Mouse (Mus musculus): Measurements from ENCODE around the gene Card19. TPM values are rescaled to one million over a fixed set of nuclear protein-coding genes. Genes with fewer than 3 reads are reported as not detected.

Card19 gene
- polyA plus RNA-seq, 1 experiment = 79.4 TPM

DNA sequence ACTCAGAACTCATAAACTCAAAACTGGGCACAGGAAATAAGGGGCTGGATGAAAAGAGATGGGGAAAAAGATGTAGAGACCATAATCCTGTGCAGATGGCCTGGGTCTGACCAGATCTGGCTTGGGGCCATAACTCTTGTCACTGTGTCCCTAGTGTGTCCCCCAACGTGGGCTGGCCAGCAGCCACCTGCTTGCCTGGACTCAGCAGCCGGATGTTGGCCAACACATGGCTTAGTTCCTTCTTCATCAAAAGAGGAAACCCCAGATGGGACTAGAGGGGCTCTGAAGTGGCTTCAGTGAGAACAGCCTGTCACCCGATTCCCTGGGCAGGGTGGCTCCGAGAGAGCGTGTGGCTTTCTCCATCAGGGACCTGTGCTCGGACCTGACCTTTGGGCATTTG, 19.1 kb downstream of the Card19 start:
- H3K27ac ChIP-seq (ENCODE audit: insufficient read depth, low read length) = peak overlapping the region; percentile 34; the same call in 1 of the 2 replicates
- 15% methylated on average over 6 of the region's 6 CpGs for WGBS
- peak in 1 of 2 experiments; percentile 26 for DNase-seq (ENCODE audit: low read depth in 1 of 2, low spot score in 2 of 2)
- H3K27me3 ChIP-seq (ENCODE audit: control insufficient read depth, insufficient read depth, low read length) = no peaks in the 10 kb centered on the region
- TF ChIP-seq POLR2A (IDR thresholded peaks at IDR 0.05; ENCODE audit: low read depth, low read length) (no peak), CTCF (IDR thresholded peaks at IDR 0.05; ENCODE audit: extremely low read depth, insufficient read depth, insufficient read length, insufficient replicate concordance) (no peak)
- H3K4me1 ChIP-seq (ENCODE audit: control insufficient read depth, insufficient read depth, insufficient read length) = peaks cover 17% of the 10 kb centered on the region; the same call in 1 of the 2 replicates
- H3K4me3 ChIP-seq (ENCODE audit: extremely low read depth, insufficient read depth, insufficient read length) = no peak overlapping the region
- peaks cover 1% of the 10 kb centered on the region for H3K36me3 ChIP-seq (ENCODE audit: control insufficient read depth, insufficient read depth, low read length)

DNA sequence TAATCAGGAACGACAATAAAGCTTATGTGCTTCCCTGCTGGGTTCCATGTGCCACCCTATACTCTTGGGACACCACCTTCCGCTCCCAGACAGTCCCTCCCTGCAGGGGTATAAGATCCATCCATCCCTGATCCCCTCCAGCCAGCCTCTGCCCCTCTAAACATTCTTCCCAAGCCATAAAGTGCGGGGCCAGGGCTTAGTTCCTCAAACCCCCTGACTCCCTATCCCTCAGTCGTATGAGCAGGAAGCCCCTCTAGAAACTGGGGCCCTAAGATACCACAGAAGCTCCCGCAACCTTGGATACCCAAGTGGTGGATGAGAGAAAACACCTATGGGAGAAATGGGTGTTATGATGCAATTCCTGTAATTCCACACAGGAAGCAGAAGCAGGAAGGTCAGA, 19.6 kb downstream of the Card19 start:
- WGBS = 61% methylated on average over 5 of the region's 5 CpGs
- TF ChIP-seq CTCF (IDR thresholded peaks at IDR 0.05; ENCODE audit: extremely low read depth, insufficient read depth, insufficient read length, insufficient replicate concordance) (no peak), POLR2A (IDR thresholded peaks at IDR 0.05; ENCODE audit: low read depth, low read length) (no peak)
- H3K4me3 ChIP-seq (ENCODE audit: extremely low read depth, insufficient read depth, insufficient read length) = no peak overlapping the region
- H3K27me3 ChIP-seq (ENCODE audit: control insufficient read depth, insufficient read depth, low read length) = no peaks in the 10 kb centered on the region
- peaks cover 17% of the 10 kb centered on the region; the same call in 1 of the 2 replicates for H3K4me1 ChIP-seq (ENCODE audit: control insufficient read depth, insufficient read depth, insufficient read length)
- no peak for DNase-seq (ENCODE audit: low read depth in 1 of 2, low spot score in 2 of 2)
- peaks cover 1% of the 10 kb centered on the region for H3K36me3 ChIP-seq (ENCODE audit: control insufficient read depth, insufficient read depth, low read length)
- no peak overlapping the region; the same call in 1 of the 2 replicates for H3K27ac ChIP-seq (ENCODE audit: insufficient read depth, low read length)

DNA sequence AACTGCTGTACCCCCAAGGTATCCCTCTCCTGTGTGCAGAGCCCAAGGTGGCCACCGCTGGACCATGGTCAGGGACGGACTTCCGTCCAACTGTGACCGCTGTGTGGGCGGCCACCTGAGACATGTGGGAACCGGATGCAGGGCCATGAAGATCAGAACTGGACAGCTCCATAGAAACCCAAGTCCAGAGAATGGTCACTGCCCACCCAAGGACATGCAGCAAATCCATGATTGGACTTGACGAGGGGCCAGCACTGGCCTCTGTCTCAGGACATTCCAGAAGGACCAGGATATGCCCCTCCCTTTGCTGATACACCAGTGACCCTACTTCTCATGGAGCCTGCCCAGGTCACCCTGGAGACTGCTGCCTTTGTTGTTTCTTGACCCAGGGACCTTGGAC, 20.2 kb downstream of the Card19 start:
- H3K36me3 ChIP-seq (ENCODE audit: control insufficient read depth, insufficient read depth, low read length) = peaks cover 1% of the 10 kb centered on the region
- H3K4me3 ChIP-seq (ENCODE audit: extremely low read depth, insufficient read depth, insufficient read length) = no peak overlapping the region
- TF ChIP-seq POLR2A (IDR thresholded peaks at IDR 0.05; ENCODE audit: low read depth, low read length) (no peak), CTCF (IDR thresholded peaks at IDR 0.05; ENCODE audit: extremely low read depth, insufficient read depth, insufficient read length, insufficient replicate concordance) (no peak)
- no peak overlapping the region for H3K27ac ChIP-seq (ENCODE audit: insufficient read depth, low read length)
- WGBS = 83% methylated on average over 7 of the region's 7 CpGs
- H3K4me1 ChIP-seq (ENCODE audit: control insufficient read depth, insufficient read depth, insufficient read length) = peaks cover 13% of the 10 kb centered on the region; the same call in 1 of the 2 replicates
- H3K27me3 ChIP-seq (ENCODE audit: control insufficient read depth, insufficient read depth, low read length) = no peaks in the 10 kb centered on the region
- DNase-seq (ENCODE audit: low read depth in 1 of 2, low spot score in 2 of 2) = no peak

DNA sequence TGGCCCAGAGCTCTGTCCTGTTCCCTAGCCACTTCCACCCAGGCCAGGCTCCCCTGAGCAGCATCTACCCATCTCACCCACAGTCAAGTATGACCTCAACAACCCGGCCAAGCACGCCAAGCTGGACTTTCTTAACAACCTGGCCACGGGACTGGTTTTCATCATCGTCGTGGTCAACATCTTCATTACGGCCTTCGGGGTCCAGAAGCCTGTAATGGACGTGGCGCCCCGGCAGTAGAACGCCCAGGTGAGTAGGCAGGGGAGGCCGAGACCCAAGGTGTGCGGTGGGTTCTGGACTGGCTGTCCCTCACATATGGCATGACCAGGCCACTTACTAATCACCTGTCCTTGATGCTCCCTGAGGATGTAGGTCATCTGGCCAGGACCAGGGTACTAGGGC, 21.0 kb downstream of the Card19 start:
- H3K4me1 ChIP-seq (ENCODE audit: control insufficient read depth, insufficient read depth, insufficient read length) = peaks cover 13% of the 10 kb centered on the region; the same call in 1 of the 2 replicates
- H3K27ac ChIP-seq (ENCODE audit: insufficient read depth, low read length) = no peak overlapping the region
- no peak for DNase-seq (ENCODE audit: low read depth in 1 of 2, low spot score in 2 of 2)
- H3K27me3 ChIP-seq (ENCODE audit: control insufficient read depth, insufficient read depth, low read length) = no peaks in the 10 kb centered on the region
- H3K4me3 ChIP-seq (ENCODE audit: extremely low read depth, insufficient read depth, insufficient read length) = no peak overlapping the region
- peaks cover 1% of the 10 kb centered on the region for H3K36me3 ChIP-seq (ENCODE audit: control insufficient read depth, insufficient read depth, low read length)
- 94% methylated on average over 13 of the region's 13 CpGs for WGBS
- TF ChIP-seq CTCF (IDR thresholded peaks at IDR 0.05; ENCODE audit: extremely low read depth, insufficient read depth, insufficient read length, insufficient replicate concordance) = no peak
- no peak for TF ChIP-seq POLR2A (IDR thresholded peaks at IDR 0.05; ENCODE audit: low read depth, low read length)

DNA sequence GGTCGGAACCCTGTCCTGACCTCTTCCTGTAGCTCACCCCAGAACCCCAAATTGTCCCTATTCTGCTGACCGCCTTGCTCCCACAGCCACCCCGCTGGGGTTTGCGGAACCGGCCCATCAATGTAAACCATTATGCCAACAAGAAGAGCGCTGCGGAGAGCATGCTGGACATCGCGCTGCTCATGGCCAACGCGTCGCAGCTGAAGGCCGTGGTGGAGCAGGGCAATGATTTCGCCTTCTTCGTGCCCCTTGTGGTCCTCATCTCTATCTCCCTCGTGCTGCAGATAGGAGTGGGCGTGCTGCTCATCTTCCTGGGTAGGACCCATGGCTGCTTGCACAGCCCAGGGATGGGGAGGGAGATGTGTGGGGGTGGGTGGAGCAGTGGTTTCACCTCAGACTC, 22.2 kb downstream of the Card19 start:
- Histone ChIP-seq H3K27me3 (ENCODE audit: control insufficient read depth, insufficient read depth, low read length) (no peaks in the 10 kb centered on the region), H3K4me1 (ENCODE audit: control insufficient read depth, insufficient read depth, insufficient read length) (peaks cover 14% of the 10 kb centered on the region; the same call in 1 of the 2 replicates), H3K27ac (ENCODE audit: insufficient read depth, low read length) (no peak overlapping the region), H3K4me3 (ENCODE audit: extremely low read depth, insufficient read depth, insufficient read length) (no peak overlapping the region), H3K36me3 (ENCODE audit: control insufficient read depth, insufficient read depth, low read length) (peaks cover 1% of the 10 kb centered on the region)
- WGBS = 93% methylated on average over 17 of the region's 17 CpGs
- no peak for TF ChIP-seq CTCF (IDR thresholded peaks at IDR 0.05; ENCODE audit: extremely low read depth, insufficient read depth, insufficient read length, insufficient replicate concordance)
- no peak for TF ChIP-seq POLR2A (IDR thresholded peaks at IDR 0.05; ENCODE audit: low read depth, low read length)
- DNase-seq (ENCODE audit: low read depth in 1 of 2, low spot score in 2 of 2) = no peak

DNA sequence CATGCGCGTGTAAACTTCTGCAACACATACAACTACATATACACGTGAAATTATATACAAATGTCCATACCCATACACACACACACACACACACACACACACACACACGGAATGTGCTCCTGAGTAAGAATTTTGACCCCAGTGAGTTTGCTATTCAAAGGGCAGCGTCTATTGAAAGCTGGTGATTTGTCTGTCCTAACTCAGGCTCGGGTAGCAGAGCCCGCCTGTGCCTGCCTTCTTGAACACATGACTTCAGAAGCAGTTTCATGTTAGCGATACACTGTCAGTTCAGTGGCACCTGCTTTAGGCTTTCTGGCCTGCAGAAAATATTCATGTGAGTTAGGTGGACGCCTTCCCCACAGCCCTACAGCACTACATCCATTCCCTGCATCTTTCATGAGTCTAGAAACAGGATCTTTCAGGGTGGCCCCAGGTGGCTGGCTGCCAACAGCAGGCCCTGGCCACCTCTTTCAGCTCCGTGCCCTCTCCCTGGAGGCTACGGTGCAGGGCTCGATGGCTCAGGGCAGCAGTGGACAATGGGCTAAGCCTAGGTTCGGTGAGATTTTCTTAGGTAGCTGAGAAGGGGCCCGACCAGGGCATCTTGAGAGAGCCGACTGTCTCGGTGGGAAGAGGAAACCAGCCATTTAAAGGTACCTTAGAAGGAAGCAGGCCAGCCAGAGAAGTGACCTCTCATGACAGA, 23.5 kb downstream of the Card19 start:
- no peaks in the 10 kb centered on the region for H3K27me3 ChIP-seq (ENCODE audit: control insufficient read depth, insufficient read depth, low read length)
- DNase-seq (ENCODE audit: low read depth in 1 of 2, low spot score in 2 of 2) = no peak
- peaks cover 18% of the 10 kb centered on the region; the same call in 1 of the 2 replicates for H3K4me1 ChIP-seq (ENCODE audit: control insufficient read depth, insufficient read depth, insufficient read length)
- peaks cover 1% of the 10 kb centered on the region for H3K36me3 ChIP-seq (ENCODE audit: control insufficient read depth, insufficient read depth, low read length)
- no peak overlapping the region for H3K27ac ChIP-seq (ENCODE audit: insufficient read depth, low read length)
- H3K4me3 ChIP-seq (ENCODE audit: extremely low read depth, insufficient read depth, insufficient read length) = no peak overlapping the region
- WGBS = 59% methylated on average over 16 of the region's 16 CpGs
- TF ChIP-seq POLR2A (IDR thresholded peaks at IDR 0.05; ENCODE audit: low read depth, low read length) (no peak), CTCF (IDR thresholded peaks at IDR 0.05; ENCODE audit: extremely low read depth, insufficient read depth, insufficient read length, insufficient replicate concordance) (no peak)

DNA sequence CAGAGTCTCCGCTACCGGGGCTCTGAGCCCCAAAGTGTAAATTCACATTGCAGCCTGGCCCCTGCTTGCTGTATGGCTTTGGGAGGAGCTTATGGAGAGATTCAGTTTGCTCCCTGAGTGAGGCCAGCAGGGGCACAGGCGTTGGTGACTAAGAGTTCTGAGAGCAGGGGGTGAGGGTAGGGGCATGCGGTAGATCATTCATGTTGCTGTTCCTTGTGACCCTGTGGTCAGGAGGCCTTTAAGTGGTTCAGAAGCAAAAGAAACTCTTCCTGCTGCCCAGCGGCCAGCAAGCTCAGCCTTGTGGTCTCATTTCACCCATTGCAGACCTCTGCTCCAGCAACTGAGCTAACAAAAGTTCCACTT, 24.2 kb downstream of the Card19 start:
- Histone ChIP-seq H3K27ac (ENCODE audit: insufficient read depth, low read length) (0 out of 2 replicates have a peak overlapping the region, but pooled peaks have one; percentile 2), H3K27me3 (ENCODE audit: control insufficient read depth, insufficient read depth, low read length) (no peaks in the 10 kb centered on the region), H3K36me3 (ENCODE audit: control insufficient read depth, insufficient read depth, low read length) (peaks cover 1% of the 10 kb centered on the region), H3K4me1 (ENCODE audit: control insufficient read depth, insufficient read depth, insufficient read length) (peaks cover 16% of the 10 kb centered on the region; the same call in 1 of the 2 replicates), H3K4me3 (ENCODE audit: extremely low read depth, insufficient read depth, insufficient read length) (no peak overlapping the region)
- TF ChIP-seq CTCF (IDR thresholded peaks at IDR 0.05; ENCODE audit: extremely low read depth, insufficient read depth, insufficient read length, insufficient replicate concordance) = no peak
- 70% methylated on average over 5 of the region's 5 CpGs for WGBS
- no peak for DNase-seq (ENCODE audit: low read depth in 1 of 2, low spot score in 2 of 2)
